Mouse (Mus musculus): ENCODE measurements around the gene Lyzl4.
A peak's percentile ranks its signal among the peaks of the same experiment; 100 is the strongest.
"Not testable (repeated sequence)": the region's sequence is repeated elsewhere in the genome, so short reads cannot be mapped to it uniquely, and the experiment has no call there.

Gene Lyzl4

DNA sequence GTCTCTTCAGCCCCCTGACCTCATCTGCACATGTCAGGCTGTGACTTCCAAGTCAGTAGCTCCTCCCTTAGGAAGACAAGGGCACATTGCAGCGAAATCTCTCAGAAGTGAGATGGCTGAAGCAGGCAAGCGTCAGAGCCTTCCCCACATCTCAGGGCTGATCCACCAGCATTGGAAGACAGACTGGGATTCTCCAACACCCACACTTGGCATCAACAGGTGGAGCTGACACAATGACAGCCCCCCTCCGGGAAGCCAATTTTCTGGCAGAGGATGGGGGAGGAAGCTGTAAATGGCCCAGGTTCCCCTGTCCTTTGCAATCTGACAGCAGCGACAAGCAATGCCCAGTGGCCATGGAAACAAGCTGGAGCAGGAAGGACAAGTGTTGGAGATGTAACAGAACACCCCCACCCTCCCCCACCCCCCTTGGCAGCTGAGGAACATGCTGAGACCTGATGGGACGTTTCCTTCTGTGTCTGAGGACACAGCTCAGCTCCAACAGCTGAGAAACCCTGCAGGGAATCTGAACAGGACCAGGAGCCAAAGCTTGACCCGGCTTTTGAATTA lies 41.0 kb downstream of the Lyzl4 start:
- no peak for DNase-seq (ENCODE audit: low read depth, low spot score)

DNA sequence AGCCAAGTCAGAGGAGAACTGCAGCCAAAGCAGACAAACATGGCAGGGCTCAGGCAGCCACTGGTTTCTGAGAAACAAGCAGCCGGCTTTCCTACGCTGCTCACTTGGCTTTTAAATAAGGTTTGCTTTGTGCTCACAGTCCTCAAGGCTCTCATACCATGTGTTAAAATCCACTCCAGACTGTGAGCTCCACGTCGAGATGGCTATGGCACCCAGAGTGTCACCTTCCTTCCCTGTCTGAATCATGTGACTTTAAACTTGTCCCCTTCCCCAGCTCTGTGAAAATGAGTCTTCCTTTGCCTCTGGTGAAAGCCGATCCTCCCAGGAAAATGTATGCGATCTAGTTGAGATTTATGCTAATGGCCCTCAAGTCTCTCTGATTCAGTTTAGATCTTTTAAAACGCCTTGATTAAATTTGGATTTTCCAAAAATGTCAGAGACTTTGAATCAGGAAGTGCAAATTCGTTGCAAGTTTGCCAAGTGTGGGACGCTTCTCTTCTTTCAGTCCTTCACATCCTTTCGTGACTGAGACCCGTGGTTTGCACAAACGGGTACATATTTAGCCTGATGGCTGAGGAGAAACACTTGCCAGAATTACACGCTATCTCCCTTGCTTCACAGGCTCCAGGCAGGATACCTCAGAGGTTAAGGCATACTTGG lies 41.6 kb downstream of the Lyzl4 start:
- DNase-seq (ENCODE audit: low read depth, low spot score) = no peak

DNA sequence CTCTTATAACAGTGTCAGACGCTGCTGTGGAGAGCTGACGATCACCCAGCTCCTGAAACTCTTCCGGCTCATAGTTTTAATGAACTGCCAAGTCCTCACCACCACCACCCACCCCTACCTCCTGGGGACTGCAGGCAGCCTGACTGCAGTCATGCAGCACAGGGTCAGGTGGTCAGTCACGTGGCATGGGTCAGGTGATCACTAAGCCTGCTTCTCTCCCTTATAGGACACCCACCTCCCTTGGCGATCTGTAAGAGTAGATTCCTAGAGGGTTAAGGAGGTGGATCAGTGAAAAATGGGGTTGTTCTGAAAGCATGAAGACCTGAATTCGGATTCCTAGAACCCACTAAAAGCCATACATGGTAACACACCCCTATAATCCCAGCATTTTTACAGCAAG lies 42.3 kb downstream of the Lyzl4 start:
- no peak for DNase-seq (ENCODE audit: low read depth, low spot score)

DNA sequence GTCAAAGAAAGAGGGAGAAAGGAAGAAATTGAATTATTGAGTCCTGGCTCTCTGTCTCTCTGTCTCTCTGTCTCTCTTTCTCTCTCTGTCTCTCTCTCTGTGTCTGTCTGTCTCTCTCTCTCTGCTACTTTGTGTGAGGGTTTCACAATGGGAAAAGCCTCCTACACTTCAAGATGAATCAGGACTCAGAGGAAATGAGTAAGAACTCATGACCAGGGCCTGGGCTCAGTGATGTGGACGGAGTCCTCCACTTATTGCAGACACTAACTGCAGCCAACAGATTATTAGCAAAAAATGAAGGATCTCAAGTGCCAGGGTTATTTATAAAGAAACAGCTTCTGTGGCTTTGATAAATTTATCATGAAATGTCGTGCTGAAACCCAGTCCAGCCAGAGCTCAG lies 43.8 kb downstream of the Lyzl4 start:
- no peak for DNase-seq (ENCODE audit: low read depth, low spot score)

DNA sequence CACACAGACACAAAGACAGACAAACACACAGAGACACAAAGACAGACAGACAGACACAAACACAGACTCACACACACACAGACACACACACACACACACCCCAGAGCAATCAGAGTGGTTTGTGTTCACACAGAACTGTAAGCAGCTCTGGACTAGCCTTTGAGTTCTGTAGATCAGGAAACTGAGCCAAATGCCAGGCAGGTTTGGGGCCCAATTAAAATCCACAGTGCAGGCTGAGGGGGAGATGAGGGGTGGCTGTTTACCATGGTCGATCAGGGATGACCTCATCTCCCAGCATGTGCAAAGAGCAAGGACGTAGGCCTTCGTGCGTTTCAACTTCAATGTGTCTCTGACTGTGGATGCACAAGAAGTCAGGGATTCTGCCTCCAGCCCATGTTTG lies 47.1 kb downstream of the Lyzl4 start:
- no peak for DNase-seq (ENCODE audit: low read depth, low spot score)

DNA sequence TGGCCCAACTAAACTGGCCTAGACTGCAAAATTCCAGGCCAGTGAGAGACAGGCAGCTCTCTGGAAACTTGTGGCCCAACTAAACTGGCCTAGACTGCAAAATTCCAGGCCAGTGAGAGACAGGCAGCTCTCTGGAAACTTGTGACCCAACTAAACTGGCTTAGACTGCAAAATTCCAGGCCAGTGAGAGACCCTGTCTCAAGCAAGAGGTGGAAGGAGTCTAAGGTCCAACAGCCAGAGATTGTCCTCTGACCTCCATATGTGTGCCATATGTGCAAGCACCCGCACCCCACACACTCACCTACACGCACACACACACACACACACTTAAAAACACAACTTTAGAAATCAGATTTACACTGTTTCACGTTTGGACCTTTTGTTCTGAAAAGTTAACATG lies 48.1 kb downstream of the Lyzl4 start:
- not testable (repeated sequence) for DNase-seq (ENCODE audit: low read depth, low spot score)

DNA sequence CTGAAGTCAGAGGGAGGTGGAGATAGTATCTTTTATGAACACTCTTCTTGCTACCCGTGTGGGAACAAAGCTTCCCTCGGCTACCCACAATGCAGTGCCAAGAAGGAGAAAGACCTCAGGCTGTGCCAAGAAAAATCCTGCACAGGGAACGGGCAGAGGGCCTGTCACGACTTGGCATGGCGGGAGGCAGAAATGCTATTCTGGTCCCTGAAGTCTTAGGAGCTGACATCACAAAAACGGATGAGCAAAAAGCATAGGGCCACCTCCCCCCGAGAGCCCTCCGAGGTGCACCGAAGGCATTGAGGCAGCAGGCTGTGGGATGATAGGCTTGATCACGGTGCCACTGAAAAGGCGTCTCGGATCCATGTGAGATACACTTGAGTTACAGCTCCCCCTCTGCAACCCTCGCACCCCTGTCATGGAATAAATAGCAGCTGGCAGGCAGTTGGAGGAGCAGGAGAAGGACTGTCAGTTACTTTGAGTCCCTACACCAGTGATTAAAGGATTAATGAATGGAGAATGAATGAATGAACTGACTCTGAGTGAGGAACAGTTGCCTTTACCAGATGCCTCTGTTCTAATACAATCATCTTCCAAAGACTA lies 48.8 kb downstream of the Lyzl4 start:
- DNase-seq (ENCODE audit: low read depth, low spot score) = no peak

DNA sequence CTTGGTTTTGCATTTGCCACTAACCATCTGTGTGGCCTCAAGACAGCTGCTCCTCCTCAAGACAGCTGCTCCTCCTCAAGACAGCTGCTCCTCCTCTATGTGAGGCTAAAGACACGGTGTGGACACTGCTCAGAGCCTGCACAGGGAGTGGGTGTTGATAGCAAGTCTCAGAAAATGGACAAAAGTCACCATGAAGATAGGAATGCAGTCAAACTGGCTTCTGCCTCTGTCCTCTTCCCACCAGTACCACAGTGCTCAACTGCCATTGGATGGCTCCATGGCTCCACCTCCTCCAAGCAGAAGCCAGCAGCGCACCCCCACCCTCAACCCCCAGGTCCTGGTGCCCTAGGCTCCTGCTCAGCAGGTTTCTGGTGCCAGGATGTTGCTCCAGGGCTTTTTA lies 52.4 kb downstream of the Lyzl4 start:
- DNase-seq (ENCODE audit: low read depth, low spot score) = no peak

DNA sequence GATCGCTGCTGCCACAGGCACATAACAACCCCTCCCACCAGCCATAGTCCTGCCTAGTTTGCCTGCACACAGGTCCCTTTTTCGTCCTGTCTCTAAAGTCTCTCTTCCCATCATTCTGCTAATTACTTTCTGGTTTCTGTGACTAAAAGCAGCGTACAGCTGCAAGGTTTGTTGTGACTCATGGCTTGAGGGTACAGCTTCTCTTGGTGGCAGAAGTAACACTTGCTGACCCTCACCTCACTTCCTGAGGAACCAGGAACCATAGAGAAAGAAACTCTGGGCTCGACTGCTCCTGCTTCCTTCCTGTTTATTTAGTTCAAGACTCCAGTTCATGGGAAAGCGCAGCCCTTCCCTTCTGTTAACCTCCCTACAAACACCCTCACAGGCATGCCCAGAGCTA lies 67.5 kb downstream of the Lyzl4 start:
- no peak for DNase-seq (ENCODE audit: low read depth, low spot score)

DNA sequence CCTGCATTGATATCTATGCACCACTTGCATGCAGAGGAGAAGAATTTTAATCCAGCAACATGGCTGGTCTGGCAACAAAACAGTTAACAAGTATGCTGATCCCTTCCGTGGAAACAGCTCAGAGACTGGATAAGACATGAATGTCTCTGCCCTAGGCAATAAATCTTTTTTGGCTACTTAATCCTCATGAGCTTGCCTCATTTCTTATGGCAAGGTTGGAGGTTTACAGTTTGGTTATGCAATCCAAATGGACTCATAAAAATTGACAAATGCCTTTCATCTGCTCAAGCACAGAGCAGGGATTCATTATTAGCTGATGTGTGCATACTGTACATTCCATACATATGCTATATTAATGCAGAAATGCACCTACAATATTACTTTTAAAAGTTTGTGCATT lies 73.4 kb downstream of the Lyzl4 start:
- DNase-seq (ENCODE audit: low read depth, low spot score) = no peak

DNA sequence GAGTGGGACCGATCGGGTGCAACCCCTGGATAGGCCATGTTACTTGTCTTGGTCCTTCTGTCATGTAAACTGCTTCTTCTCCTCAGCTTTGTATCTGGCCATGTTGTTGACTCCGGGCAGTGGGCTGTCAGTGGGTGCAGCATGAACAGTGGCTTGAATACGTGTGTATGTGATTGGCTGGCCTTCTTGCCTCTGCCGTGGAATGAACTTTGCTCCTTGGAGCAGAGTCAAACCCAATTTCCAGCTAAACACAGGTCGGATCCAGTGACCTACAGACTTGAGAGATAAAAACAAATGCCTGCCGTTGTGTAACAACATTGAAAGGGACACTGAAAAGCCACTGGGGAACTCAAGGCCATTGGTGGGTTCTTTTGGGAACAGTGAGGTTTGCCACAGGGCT lies 75.5 kb downstream of the Lyzl4 start:
- DNase-seq (ENCODE audit: low read depth, low spot score) = no peak

DNA sequence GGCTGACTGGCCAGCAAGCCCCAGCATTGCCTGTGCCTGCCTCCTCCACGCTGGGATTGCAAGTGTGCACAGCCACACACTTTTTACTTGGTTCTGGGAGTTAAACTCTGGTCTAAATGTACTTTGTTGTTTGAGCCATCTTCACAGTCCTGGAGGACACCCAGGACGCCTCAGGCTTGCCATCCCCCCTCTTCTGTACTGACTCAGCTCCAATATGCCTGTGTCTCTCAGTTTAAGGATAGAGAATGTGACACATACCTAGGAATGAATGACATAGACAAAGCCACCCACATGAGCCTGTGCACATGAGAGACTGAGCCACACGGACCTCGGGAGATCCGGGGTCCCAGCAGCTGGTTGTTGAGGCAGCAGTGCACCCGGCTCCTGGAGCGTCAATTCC lies 78.6 kb downstream of the Lyzl4 start:
- DNase-seq (ENCODE audit: low read depth, low spot score) = no peak

DNA sequence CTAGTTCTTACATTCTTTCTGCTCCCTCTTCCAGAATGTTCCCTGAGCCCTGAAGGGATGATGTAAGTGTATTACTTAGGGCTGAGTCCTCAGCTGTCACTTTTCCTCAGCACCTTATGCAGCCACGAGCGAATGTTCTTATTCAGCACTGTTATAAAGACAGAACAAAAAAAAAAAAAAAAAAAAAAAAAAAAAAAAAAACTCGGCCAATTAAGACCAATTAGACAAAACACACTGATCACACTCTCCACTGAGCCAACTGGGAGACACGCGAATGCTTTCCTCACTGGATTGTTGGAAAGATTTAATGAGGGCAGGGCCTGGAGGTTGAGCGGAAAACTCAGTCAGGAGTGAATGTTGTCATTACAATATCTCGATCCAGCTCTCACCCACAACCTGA lies 81.4 kb downstream of the Lyzl4 start:
- DNase-seq (ENCODE audit: low read depth, low spot score) = no peak

DNA sequence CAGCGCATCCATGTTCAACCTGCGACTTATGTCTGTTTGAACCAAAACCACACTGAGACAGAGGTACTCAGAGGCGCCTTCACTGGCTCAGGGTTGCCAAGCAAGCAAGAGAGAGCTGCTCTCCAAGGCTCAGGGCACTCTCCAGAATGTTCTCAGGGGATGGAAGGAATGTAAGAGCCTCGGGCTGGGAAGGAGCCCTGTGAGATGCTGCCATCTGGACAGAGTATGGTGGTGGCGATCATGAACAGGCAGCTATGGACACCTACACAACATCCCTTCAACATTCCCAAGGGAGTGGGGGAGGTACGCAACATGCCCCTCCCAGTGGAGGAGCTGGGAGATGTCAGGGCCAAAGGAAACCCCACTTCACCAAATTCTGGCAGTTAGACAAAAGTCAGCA lies 83.7 kb downstream of the Lyzl4 start:
- DNase-seq (ENCODE audit: low read depth, low spot score) = no peak

DNA sequence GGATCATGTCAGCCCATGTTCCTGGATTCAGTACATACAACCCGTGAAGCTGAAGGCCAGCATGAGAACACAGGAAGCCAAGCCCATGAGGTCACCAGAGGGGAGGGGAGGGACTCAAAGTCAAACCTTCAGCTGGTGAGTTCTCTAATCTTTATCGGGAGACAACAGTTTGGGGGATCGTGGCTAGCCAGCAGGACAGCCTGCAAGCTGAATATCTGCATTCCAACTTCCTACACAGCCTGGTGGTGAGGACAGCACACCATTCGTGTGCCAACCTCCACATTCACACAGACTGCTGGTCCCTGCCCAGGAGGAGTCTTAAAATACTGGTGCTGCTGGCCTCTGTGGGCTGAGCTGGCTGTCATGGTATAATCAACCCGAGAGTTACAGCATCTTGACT lies 85.0 kb downstream of the Lyzl4 start:
- no peak for DNase-seq (ENCODE audit: low read depth, low spot score)

DNA sequence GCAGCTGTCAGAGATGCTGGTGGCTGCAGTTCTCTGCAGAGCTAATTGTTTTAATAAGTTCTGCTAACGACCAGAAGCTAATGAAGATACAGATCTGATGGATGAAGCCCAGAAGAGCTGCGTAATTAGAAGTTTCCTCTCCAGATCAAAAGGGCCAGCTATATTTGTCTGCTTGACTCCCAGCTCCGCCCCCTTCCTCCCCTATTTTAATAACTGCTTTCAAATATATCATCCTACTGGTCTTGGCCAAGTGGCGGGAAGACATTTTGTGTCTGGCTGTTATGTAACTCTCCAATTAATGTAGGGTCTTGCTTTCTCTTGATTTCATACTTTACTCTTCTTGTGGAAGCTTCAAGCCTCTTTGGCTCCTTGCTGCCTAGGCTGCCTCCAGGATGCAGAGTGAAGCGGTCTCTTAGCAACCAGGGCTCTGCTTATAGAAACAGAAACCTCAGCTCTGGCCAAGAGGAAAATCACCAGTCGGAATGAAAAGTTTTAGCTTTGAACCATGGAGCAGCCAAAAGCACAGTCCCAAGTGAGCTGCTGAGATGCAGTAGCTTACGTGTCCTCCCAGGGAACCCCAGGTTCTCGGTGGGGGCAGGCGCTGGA lies 86.4 kb downstream of the Lyzl4 start:
- DNase-seq (ENCODE audit: low read depth, low spot score) = peak; percentile 14

DNA sequence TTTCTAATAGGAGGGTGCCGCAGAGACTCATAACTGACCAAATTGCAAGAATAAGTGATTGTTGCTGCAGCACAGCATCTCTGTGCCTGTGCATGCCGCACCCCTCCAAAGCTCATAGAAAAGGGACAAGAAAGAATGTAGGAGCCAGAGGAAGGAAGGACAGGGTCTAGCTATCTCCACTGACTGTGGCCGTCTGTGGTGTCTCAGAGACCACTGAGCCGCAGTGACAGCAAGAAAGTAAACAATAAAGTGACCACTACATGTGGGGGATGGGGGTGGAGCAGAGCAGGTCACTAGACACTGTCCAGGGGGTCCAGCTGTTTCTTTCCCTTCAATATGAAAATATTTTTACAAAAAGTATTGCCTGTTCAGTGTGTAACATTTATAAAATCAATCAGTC lies 88.3 kb downstream of the Lyzl4 start:
- no peak for DNase-seq (ENCODE audit: low read depth, low spot score)

DNA sequence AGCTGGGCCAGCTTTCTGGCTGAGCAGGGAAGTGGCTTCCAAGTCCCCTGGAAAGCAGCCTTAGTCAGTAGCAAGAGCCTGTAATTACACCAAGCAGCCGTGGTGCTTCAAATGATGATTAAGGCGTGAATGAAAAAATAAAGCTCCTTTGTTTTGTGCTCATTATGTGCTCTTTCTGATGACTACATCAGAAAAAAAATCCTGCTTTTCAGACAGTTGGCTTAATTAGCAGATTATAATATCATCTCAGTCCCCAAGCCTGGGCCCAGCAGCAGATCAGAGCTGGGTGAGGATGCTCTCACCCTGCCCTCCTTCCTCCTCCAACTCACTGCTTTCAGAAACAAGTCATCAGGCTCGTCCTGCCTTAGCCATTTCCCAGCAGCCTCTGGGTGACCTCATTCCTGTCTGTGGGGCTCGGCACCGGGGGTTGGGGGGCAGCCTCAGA lies 91.5 kb downstream of the Lyzl4 start:
- no peak for DNase-seq (ENCODE audit: low read depth, low spot score)

DNA sequence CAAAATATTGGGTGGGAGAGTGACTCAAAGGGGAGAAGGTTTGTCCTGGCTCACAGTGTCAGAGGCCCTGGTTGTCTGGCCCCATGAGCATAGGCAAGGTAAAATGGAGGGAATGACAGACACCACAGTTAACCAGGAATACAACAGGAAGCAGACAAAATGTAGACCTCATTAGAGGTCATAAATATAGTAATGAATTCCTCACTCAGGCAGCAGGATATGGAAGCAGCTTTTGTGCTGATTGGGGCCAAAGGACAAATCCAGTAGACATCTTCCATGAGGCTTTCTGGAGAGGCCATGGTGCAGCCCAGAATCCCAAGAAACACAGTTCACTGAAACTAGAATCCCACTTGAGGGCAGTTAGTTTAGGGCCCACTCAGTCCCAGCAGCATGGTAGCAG lies 92.5 kb downstream of the Lyzl4 start:
- DNase-seq (ENCODE audit: low read depth, low spot score) = no peak

DNA sequence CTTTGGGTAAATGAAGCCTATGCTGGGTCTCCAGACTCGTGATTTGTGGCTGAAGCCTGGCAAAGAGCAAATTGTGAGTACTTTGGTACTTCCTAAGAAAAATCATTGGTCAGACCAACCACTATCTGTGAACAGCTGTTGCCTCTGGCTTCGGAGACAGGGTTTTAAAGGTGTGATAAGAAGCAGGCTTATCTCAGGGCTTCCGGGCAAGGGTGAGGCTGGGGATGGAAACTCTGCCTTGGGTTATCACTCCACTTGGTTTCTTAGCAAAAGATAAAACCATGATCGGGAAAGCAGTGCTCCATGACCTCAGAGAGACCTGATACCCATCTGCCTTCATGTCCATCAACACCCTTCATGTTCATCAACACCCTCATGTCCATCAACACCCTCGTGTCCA lies 92.9 kb downstream of the Lyzl4 start:
- DNase-seq (ENCODE audit: low read depth, low spot score) = no peak

DNA sequence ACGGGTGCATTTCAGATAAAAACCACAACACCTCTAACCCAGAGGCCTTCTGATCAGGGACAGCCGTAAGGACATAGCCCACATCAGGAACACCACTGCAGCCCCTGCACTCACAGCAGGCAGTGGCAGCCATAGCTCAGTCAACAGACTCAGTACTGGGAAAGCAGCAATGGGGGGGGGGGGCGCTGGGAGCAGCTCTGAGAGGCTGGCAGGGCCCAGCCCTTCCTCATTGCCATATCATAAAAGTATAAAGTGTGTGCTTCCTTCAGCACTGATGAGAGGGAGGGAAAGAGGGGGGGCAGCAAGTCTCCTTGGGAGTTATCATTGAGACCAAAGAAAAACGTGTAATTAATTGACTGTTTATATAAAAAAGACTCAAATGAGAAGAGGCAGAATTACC lies 94.5 kb downstream of the Lyzl4 start:
- DNase-seq (ENCODE audit: low read depth, low spot score) = no peak

DNA sequence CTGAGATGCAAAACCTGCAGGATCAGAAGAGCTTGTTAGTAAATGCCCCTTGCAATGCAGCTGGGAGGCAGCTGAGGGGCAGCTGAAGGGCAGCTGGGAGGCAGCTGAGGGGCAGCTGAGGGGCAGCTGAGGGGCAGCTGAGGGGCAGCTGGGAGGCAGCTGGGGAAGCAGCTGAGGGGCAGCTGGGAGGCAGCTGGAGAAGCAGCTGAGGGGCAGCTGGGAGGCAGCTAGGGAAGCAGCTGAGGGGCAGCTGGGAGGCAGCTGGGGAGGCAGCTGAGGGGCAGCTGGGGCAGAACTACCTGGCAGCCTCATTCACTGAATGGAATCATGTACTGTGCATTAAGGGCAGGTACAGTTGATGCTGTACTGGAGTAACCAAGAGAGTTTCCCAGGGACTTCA lies 100.4 kb downstream of the Lyzl4 start:
- DNase-seq (ENCODE audit: low read depth, low spot score) = no peak

DNA sequence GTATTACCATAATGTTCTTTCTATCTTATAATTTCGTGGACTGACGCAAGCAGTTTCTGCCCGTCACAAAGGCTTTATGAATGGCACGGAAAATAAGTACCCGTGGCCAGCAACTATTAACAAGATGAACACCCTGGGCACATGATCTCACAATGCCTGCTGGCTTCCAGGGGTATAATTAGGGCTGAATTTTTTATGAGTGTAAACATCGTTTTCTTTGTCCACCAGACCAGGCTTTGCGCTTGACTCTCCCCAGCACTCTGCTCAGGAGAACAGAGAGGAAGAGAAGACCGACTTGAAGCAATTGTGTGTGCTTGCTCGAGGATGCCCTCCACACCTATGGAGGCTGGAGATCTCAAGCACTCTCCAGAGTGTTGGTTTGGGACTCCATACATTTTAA lies 109.3 kb downstream of the Lyzl4 start:
- no peak for DNase-seq (ENCODE audit: low read depth, low spot score)

Measured in embryo, embryonic 11.5 days (tissue).